Mouse (Mus musculus): ENCODE measurements around the gene Aknad1. TPM values are rescaled to one million over a fixed set of nuclear protein-coding genes. Genes with fewer than 3 reads are reported as not detected.
A peak's percentile ranks its signal among the peaks of the same experiment; 100 is the strongest.

Aknad1 gene
- total RNA-seq, 1 experiment: not detected

- Histone ChIP-seq H3K4me3 (ENCODE audit: insufficient read depth in 1 of 2, low read depth in 1 of 2, low read length in 2 of 2, poor library complexity in 1 of 2, severe bottlenecking in 1 of 2) (no peak overlapping the region), H3K36me3 (ENCODE audit: control insufficient read depth, insufficient read depth, low read length, poor library complexity, severe bottlenecking) (no peaks in the 10 kb centered on the region), H3K9ac (ENCODE audit: insufficient read depth, low read depth, low read length, poor library complexity, severe bottlenecking) (no peak overlapping the region), H3K4me1 (ENCODE audit: control insufficient read depth in 2 of 2, insufficient read depth in 2 of 2, low read length in 2 of 2, poor library complexity in 1 of 2) (peaks cover 0 to 3% of the 10 kb centered on the region in 2 experiments; a peak in 1 of 4 replicates), H3K9me3 (ENCODE audit: control insufficient read depth, insufficient read depth, low read depth, low read length) (no peaks in the 10 kb centered on the region), H3K27ac (ENCODE audit: insufficient read depth, low read depth, low read length, poor library complexity, severe bottlenecking) (no peak overlapping the region)
- in situ Hi-C loops (cut with MboI; ENCODE audit: low sequenced_read_pairs in 2 of 2, unreplicated experiment in 2 of 2): no loop called here
- TF ChIP-seq ZC3H11A (IDR thresholded peaks at IDR 0.05; ENCODE audit: borderline replicate concordance, low read depth, low read length): no peak
- TF ChIP-seq MAFK (IDR thresholded peaks at IDR 0.05; ENCODE audit: insufficient read depth, low read depth, low read length): no peak
- TF ChIP-seq CHD2 (IDR thresholded peaks at IDR 0.05; ENCODE audit: low read depth, low read length): no peak
- TF ChIP-seq HCFC1 (IDR thresholded peaks at IDR 0.05; ENCODE audit: borderline replicate concordance, insufficient read depth, low read length): no peak
- no peak for TF ChIP-seq ZNF384 (IDR thresholded peaks at IDR 0.05; ENCODE audit: low read depth, low read length)
- DNase-seq (ENCODE audit: low read depth, low spot score): peak; percentile 4
Measured at GRCm38 (mm10) chr3:108792420-108792819, 53.0 kb downstream of the Aknad1 start.

GRCm38 (mm10) chr3:108794780-108795179, 55.3 kb downstream of the Aknad1 start:
- Histone ChIP-seq H3K4me1 (ENCODE audit: control insufficient read depth in 2 of 2, insufficient read depth in 2 of 2, low read length in 2 of 2, poor library complexity in 1 of 2) (peaks cover 0 to 3% of the 10 kb centered on the region in 2 experiments; a peak in 1 of 4 replicates), H3K36me3 (ENCODE audit: control insufficient read depth, insufficient read depth, low read length, poor library complexity, severe bottlenecking) (peaks cover 3% of the 10 kb centered on the region; the same call in 1 of the 2 replicates), H3K9me3 (ENCODE audit: control insufficient read depth, insufficient read depth, low read depth, low read length) (no peaks in the 10 kb centered on the region), H3K4me3 (ENCODE audit: insufficient read depth in 1 of 2, low read depth in 1 of 2, low read length in 2 of 2, poor library complexity in 1 of 2, severe bottlenecking in 1 of 2) (no peak overlapping the region), H3K27ac (ENCODE audit: insufficient read depth, low read depth, low read length, poor library complexity, severe bottlenecking) (no peak overlapping the region), H3K9ac (ENCODE audit: insufficient read depth, low read depth, low read length, poor library complexity, severe bottlenecking) (no peak overlapping the region)
- no peak for DNase-seq (ENCODE audit: low read depth, low spot score)
- in situ Hi-C loops (cut with MboI; ENCODE audit: low sequenced_read_pairs in 2 of 2, unreplicated experiment in 2 of 2): no loop called here
- TF ChIP-seq HCFC1 (IDR thresholded peaks at IDR 0.05; ENCODE audit: borderline replicate concordance, insufficient read depth, low read length): no peak
- TF ChIP-seq ZC3H11A (IDR thresholded peaks at IDR 0.05; ENCODE audit: borderline replicate concordance, low read depth, low read length): no peak
- TF ChIP-seq ZNF384 (IDR thresholded peaks at IDR 0.05; ENCODE audit: low read depth, low read length): no peak
- TF ChIP-seq MAFK (IDR thresholded peaks at IDR 0.05; ENCODE audit: insufficient read depth, low read depth, low read length): no peak
- TF ChIP-seq CHD2 (IDR thresholded peaks at IDR 0.05; ENCODE audit: low read depth, low read length): no peak

- Histone ChIP-seq H3K9ac (ENCODE audit: insufficient read depth, low read depth, low read length, poor library complexity, severe bottlenecking) (no peak overlapping the region), H3K9me3 (ENCODE audit: control insufficient read depth, insufficient read depth, low read depth, low read length) (no peaks in the 10 kb centered on the region), H3K36me3 (ENCODE audit: control insufficient read depth, insufficient read depth, low read length, poor library complexity, severe bottlenecking) (peaks cover 5% of the 10 kb centered on the region), H3K4me3 (ENCODE audit: insufficient read depth in 1 of 2, low read depth in 1 of 2, low read length in 2 of 2, poor library complexity in 1 of 2, severe bottlenecking in 1 of 2) (no peak overlapping the region), H3K27ac (ENCODE audit: insufficient read depth, low read depth, low read length, poor library complexity, severe bottlenecking) (no peak overlapping the region), H3K4me1 (ENCODE audit: control insufficient read depth in 2 of 2, insufficient read depth in 2 of 2, low read length in 2 of 2, poor library complexity in 1 of 2) (peaks cover 0 to 3% of the 10 kb centered on the region in 2 experiments; a peak in 1 of 4 replicates)
- in situ Hi-C loops (cut with MboI; ENCODE audit: low sequenced_read_pairs in 2 of 2, unreplicated experiment in 2 of 2): no loop called here
- TF ChIP-seq MAFK (IDR thresholded peaks at IDR 0.05; ENCODE audit: insufficient read depth, low read depth, low read length) (no peak), CHD2 (IDR thresholded peaks at IDR 0.05; ENCODE audit: low read depth, low read length) (no peak), ZNF384 (IDR thresholded peaks at IDR 0.05; ENCODE audit: low read depth, low read length) (no peak), HCFC1 (IDR thresholded peaks at IDR 0.05; ENCODE audit: borderline replicate concordance, insufficient read depth, low read length) (no peak), ZC3H11A (IDR thresholded peaks at IDR 0.05; ENCODE audit: borderline replicate concordance, low read depth, low read length) (no peak)
- no peak for DNase-seq (ENCODE audit: low read depth, low spot score)
Measured at GRCm38 (mm10) chr3:108795554-108796299, 56.3 kb downstream of the Aknad1 start.

- H3K4me1 ChIP-seq (ENCODE audit: control insufficient read depth in 2 of 2, insufficient read depth in 2 of 2, low read length in 2 of 2, poor library complexity in 1 of 2): peaks cover 0 to 3% of the 10 kb centered on the region in 2 experiments; a peak in 1 of 4 replicates
- no peak overlapping the region for H3K9ac ChIP-seq (ENCODE audit: insufficient read depth, low read depth, low read length, poor library complexity, severe bottlenecking)
- TF ChIP-seq ZC3H11A (IDR thresholded peaks at IDR 0.05; ENCODE audit: borderline replicate concordance, low read depth, low read length) (no peak), HCFC1 (IDR thresholded peaks at IDR 0.05; ENCODE audit: borderline replicate concordance, insufficient read depth, low read length) (no peak), MAFK (IDR thresholded peaks at IDR 0.05; ENCODE audit: insufficient read depth, low read depth, low read length) (no peak), ZNF384 (IDR thresholded peaks at IDR 0.05; ENCODE audit: low read depth, low read length) (no peak), CHD2 (IDR thresholded peaks at IDR 0.05; ENCODE audit: low read depth, low read length) (no peak)
- H3K36me3 ChIP-seq (ENCODE audit: control insufficient read depth, insufficient read depth, low read length, poor library complexity, severe bottlenecking): peaks cover 6% of the 10 kb centered on the region
- H3K9me3 ChIP-seq (ENCODE audit: control insufficient read depth, insufficient read depth, low read depth, low read length): no peaks in the 10 kb centered on the region
- no peak overlapping the region for H3K27ac ChIP-seq (ENCODE audit: insufficient read depth, low read depth, low read length, poor library complexity, severe bottlenecking)
- H3K4me3 ChIP-seq (ENCODE audit: insufficient read depth in 1 of 2, low read depth in 1 of 2, low read length in 2 of 2, poor library complexity in 1 of 2, severe bottlenecking in 1 of 2): no peak overlapping the region
- DNase-seq (ENCODE audit: low read depth, low spot score): no peak
- in situ Hi-C loops (cut with MboI; ENCODE audit: low sequenced_read_pairs in 2 of 2, unreplicated experiment in 2 of 2): no loop called here
Measured at GRCm38 (mm10) chr3:108796386-108796785, 56.9 kb downstream of the Aknad1 start.
